Mouse (Mus musculus) heart, postnatal 4 days (tissue): ENCODE measurements around the gene Phldb3. TPM values are rescaled to one million over a fixed set of nuclear protein-coding genes. Genes with fewer than 3 reads are reported as not detected.
"Not testable (repeated sequence)": the region's sequence is repeated elsewhere in the genome, so short reads cannot be mapped to it uniquely, and the experiment has no call there.

Source experiments
- DNase-seq: peaks from one replicate; pipeline ENCODE4 v3.0.0; 2021
- total RNA-seq, 2 experiments: library from RNA; stranded (reverse); gene quantifications; 2 replicates each; pipeline ENCODE4 v1.2.3; 2021

The Phldb3 gene
- total RNA-seq, 2 experiments from 2014 or later = 0.57 to 0.61 TPM

GRCm38 (mm10) chr7:24595464-24595863 lies 15.1 kb upstream of the Phldb3 start:
- DNase-seq = no peak

GRCm38 (mm10) chr7:24598121-24598520 lies 12.4 kb upstream of the Phldb3 start:
- DNase-seq = no peak

DNA sequence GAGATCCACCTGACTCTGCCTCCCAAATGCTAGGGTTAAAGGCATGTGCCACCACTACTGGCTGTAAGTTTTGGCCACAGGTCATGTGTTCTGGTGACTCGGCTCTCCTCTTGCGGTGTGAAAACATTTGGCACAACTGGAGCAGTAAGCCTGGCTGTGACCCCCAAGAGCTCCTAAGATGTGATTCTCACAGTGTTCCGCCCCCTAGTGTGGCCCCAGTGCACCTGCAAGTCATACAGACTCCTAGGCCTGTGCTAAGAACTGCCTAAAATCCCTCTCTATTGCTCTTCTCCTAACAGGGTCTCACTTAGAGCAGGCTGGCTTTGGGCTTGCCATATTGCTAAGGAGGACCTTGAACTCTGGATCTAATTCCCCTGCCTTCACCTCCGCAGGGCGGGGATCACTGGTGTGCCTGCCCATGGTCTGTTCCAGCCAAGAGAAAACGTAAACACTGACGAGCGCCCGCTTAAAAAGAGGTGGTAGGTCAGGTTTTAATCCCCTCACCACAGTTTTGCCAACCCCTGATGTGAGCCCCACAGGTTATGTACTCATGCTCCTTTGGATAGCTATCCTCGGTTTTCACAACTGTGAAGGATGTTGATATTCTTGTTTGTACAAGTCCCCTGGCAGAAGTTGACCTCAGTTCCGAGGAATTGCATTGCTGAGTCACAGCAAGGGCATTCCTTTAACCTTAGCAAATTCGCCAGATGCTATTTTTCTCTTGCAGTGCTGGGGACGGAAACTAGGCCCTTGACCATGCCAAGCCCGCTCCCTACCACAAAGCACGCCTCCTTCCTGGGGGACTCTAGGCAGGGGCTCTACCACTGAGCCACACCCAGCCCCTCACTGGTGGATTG lies 11.1 kb upstream of the Phldb3 start:
- no peak for DNase-seq

DNA sequence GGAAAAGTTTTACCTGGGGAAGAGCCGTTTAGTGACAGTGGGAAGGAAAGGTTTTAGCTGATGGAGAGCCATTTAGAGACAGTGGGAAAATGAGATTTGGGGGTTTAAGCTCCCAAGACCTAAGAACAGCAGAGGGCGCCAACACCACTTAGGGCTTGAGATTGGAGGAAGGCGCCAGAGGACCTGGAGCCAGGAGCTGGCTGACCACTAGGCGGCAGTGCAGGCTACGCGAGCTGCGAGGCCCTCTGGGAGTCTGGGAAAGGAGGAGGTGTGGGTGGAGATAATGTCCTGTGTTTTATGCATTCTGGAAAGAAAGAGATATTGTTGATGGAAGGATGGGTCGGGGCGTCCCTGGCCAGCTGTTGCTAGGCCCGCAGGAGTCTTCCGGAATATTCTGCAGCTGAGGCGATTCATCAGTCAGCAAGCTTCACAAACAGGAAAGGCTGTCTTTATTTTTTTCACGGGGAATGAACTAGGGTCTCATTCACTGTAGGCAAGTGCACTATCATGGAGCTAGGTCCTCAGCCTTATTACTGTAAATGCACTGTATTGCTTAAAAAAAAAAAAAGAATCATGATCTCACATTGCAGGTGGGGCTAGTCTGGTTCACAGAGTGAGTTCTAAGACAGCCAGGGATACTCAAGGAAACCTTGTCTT lies 9.5 kb upstream of the Phldb3 start:
- DNase-seq = peak; percentile 99

DNA sequence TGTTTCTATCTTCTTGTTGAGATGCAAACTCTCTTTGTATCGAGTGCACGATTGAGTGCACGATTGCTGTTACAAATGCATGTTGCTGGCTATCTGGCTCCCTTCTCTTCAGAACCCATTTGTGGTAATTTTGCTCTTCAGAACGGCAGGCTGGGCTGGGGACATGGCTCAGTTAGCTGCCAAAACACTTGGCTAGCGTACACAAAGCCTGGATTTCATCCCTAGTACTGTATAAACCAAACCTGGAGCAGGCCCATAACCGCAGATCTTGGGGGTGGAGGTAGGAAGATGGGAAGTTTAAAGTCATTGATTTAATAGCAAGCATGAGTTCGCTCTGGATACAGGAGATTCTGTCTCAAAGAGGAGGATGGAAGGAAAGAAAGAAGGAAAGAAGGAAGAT lies 5.0 kb upstream of the Phldb3 start:
- no peak for DNase-seq

- DNase-seq = no peak
Observed at GRCm38 (mm10) chr7:24606046-24606445, 4.5 kb upstream of the Phldb3 start.

GRCm38 (mm10) chr7:24608017-24608416 lies 2.5 kb upstream of the Phldb3 start:
- DNase-seq = peak; percentile 63

GRCm38 (mm10) chr7:24608561-24608960 lies 2.0 kb upstream of the Phldb3 start:
- DNase-seq = no peak

GRCm38 (mm10) chr7:24610879-24611494 lies 424 bp downstream of the Phldb3 start:
- peak; percentile 87 for DNase-seq

DNA sequence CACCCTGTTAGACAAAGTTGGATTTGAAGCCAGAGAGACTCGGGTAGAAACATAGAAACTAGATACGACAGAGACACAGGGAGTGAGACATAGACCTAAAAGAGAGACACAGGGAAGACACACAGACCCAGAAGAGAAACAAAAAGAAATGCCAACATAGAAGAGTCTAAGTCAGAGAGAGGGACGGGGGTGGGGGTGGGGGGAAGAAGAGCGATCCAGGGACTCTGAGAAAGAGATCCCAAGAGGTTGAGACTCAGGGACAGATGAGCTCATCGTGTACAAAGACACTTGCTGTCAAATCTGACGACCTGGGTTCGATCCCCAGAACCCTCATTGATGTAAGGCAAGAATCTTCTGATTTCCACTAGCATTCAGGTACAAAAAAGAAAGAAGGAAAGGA lies 1.1 kb downstream of the Phldb3 start:
- no peak for DNase-seq

GRCm38 (mm10) chr7:24612308-24612910 lies 1.8 kb downstream of the Phldb3 start:
- DNase-seq = no peak

- no peak for DNase-seq
Observed at GRCm38 (mm10) chr7:24614816-24615215, 4.3 kb downstream of the Phldb3 start.

DNA sequence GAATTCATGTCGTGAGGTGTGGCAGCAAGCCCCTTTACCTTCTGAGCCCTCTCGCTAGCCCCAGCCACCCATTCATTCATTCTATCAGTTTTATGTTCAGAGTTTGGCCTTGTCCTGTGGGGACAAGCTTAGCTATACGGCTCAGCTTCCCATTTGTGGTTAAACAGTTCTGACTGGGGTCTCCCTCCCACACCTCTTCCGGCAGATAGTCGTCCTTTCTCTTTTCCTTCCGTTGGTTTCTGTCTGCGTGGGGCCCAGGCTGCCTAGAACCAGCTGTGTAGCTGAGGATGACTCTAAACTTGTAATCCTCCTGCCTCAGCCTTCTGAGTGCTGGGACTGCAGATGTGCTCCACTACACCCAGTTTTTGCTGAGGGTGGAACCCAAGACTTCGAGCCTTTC lies 7.2 kb downstream of the Phldb3 start:
- DNase-seq = no peak

- not testable (repeated sequence) for DNase-seq
Observed at GRCm38 (mm10) chr7:24618374-24618773, 7.8 kb downstream of the Phldb3 start.

DNA sequence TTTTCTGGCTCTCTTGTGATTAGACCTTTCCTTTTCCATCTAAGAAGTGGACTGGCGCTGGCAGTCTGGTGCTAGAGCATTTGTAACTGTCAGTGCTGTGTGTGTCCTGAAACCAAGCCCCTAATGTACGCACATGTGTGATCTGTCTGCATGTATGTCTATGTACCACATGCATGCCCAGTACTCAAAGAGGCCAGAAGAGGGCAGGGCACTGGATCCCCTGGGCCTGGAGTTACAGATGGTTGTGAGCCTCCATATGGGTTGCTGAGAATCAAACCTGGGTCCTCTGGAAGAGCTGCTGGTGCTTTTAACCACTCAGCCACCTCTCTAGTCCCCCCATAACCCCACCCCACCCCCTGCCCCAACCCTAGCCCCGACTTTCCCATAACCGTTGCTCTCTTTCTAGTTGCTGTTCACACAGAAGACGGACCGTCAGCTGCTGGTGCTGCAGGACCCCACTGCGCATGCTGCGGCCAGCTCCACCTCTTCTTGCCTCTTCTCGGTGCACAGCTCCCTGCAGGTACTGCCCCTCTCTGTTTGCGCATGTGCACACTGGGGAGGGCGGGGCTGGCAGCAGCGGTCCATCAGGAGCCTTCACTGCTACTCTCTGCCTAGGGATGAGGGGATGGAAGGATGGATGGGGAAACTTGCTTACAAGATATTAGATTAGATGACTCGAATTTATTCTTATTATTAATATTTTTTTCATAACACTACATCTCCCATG lies 9.3 kb downstream of the Phldb3 start:
- DNase-seq = no peak

- DNase-seq = no peak
Observed at GRCm38 (mm10) chr7:24621193-24621592, 10.6 kb downstream of the Phldb3 start.

- no peak for DNase-seq
Observed at GRCm38 (mm10) chr7:24622967-24623366, 12.4 kb downstream of the Phldb3 start.

DNA sequence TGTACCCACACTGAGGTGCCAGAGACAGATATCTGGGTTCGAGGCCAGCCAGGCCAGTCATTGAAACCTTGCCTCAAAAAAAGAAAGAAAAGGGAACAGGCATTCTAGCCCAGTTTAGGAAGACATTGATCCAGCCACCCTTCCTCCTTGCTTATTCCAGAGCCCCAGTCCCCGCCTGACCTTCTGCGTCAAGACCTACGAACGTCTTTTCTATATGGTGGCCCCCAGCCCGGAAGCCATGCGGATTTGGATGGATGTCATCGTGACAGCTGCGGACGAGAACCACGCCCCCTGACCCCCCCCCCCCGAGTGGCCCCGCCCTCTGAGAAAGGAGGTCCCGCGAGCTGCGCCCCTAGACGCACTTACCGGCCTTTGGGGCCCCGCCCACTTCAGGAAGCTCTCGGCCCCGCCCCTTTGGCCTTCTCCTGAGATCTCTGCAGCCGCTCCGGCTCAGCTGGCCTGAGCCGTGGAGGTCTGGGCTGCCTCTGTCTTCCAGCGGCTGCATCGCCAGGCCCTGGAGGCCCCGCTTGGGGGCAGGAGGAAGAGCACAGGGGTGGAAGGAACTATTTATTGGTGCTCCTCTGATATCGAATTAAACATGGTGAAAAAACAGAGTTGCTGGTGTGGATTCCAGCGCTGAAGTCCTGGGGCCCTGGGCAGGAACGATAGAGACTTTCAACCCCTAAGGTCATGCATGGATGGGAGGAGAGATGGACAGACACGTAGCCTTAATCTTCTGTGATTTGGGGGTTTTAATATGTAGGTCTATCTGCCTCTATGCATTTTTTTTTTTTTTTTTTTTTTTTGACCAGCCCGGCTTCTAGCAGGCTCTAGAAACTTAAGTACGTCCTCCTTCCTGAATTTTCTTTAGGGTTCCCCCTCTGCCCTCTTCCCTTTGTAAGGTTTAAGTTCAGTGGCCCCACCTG lies 18.4 kb downstream of the Phldb3 start:
- peak; percentile 84 for DNase-seq

- no peak for DNase-seq
Observed at GRCm38 (mm10) chr7:24629672-24630071, 19.1 kb downstream of the Phldb3 start.

DNA sequence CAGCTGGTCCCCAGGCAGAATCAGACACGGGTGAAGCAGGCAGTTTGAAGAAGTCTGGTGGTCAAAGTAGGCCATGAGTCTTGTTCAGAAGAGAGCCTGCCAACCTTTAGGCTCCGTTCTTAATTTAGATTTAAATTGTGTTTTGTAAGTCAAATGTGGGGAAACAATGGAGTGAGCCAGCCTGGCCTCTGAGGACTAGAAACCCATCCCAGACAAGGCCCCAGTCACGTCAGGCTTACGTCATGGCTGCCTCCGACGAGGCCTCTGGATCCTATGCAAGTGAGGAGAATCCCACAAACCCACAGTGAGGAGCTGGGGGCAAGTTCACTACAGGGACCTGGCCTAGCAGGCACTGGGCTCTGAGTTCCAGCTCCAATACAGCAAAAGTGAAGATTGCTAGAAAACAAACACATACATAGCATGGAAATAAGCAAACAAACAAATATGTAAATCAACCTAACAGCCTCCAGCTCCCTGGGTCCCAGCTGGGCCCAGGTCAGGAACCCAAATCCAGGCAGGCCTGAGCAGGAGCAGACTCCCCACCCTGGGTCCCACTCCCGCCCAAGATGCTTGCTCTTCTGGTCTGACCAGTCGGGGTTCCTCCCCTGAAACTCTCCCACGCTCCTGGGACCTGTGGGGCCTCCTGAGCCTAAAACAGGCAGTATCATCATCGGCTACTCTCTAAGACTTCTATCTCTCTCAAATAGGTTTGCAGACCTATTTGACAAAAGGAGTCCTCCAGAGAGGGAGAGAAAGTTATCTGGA lies 19.7 kb downstream of the Phldb3 start:
- no peak for DNase-seq
